Mouse (Mus musculus): Measurements from ENCODE around the gene Prokr1. TPM values are rescaled to one million over a fixed set of nuclear protein-coding genes. Genes with fewer than 3 reads are reported as not detected.
A peak's percentile ranks its signal among the peaks of the same experiment; 100 is the strongest.

The Prokr1 gene
- total RNA-seq, 2 experiments from 2014 or later = 0.50 to 0.63 TPM

- DNase-seq = peak in 1 of 2 experiments; percentile 15
- intact Hi-C loops (cut with DNase I) = no loop called here
These were observed 57.4 kb downstream of the Prokr1 start, which contains the start of gene Arhgap25 for GRCm38 (mm10) chr6:87532953-87533710. Arhgap25 (minus strand) TSS chr6:87533259.

- intact Hi-C loops (cut with DNase I) = no loop called here
- DNase-seq = no peak
These were observed 59.0 kb downstream of the Prokr1 start for GRCm38 (mm10) chr6:87531456-87532015.

GRCm38 (mm10) chr6:87530386-87530785, 60.2 kb downstream of the Prokr1 start:
- intact Hi-C loops (cut with DNase I) = no loop called here

More at GRCm38 (mm10) chr6:87530386-87530785, 60.2 kb downstream of the Prokr1 start:
- no peak for DNase-seq

Other genes with a start within 250 kb of the Prokr1 start
- gene Gkn1, start 239.8 kb downstream of the Prokr1 start, total RNA-seq (2021) = not detected
- gene Gkn2, start 217.4 kb downstream of the Prokr1 start, total RNA-seq (2021) = not detected
- gene Gkn3, start 201.8 kb downstream of the Prokr1 start, total RNA-seq (2021) = 1 to 10 TPM; 1.1 to 1.7 TPM
- 10 to 100 TPM; 20.6 to 49.0 TPM for gene Bmp10, start 161.7 kb downstream of the Prokr1 start, total RNA-seq (2021)
- gene Arhgap25, start 57.5 kb downstream of the Prokr1 start, total RNA-seq (2021) = 1 to 10 TPM; 5.1 to 5.8 TPM
- 1 to 10 TPM; 2.4 to 2.6 TPM for gene Aplf, start 81.5 kb upstream of the Prokr1 start, total RNA-seq (2021)
- gene Efcc1, start 140.1 kb upstream of the Prokr1 start, total RNA-seq (2021) = 1 to 10 TPM; 3.1 to 3.2 TPM
- 1 to 10 TPM in 1 of 2 experiments, under 1 TPM in 1; 0.33 to 1.0 TPM for gene Gp9, start 187.3 kb upstream of the Prokr1 start, total RNA-seq (2021)
- gene Rab43, start 221.4 kb upstream of the Prokr1 start, total RNA-seq (2021) = 10 to 100 TPM; 16.7 to 17.4 TPM
- 1 to 10 TPM in 1 of 2 experiments, under 1 TPM in 1; 0.55 to 1.5 TPM for gene Gm45140, start 245.1 kb upstream of the Prokr1 start, total RNA-seq (2021)
- gene Isy1, start 248.1 kb upstream of the Prokr1 start, total RNA-seq (2021) = 10 to 100 TPM; 17.8 TPM

Measured in heart, postnatal 14 days (tissue).